Mouse (Mus musculus) cerebellum, adult 9-10 months (tissue): Measurements from ENCODE around the gene Smug1.
A peak's percentile ranks its signal among the peaks of the same experiment; 100 is the strongest.

ENCODE experiments used
- DNase-seq: peaks from one replicate; pipeline ENCODE4 v3.0.0; 2022

Smug1 gene

GRCm38 (mm10) chr15:103167042-103167615, at the start of gene Smug1:
TSS of gene Smug1 (minus strand) at chr15:103167092.
- no peak for DNase-seq

- DNase-seq = no peak
These were observed 49.2 kb upstream of the Smug1 start for GRCm38 (mm10) chr15:103216052-103216451.

GRCm38 (mm10) chr15:103214971-103215907, 48.3 kb upstream of the Smug1 start:
- peak; percentile 25 for DNase-seq

- DNase-seq = no peak
These were observed 47.3 kb upstream of the Smug1 start for GRCm38 (mm10) chr15:103214149-103214548.

GRCm38 (mm10) chr15:103205156-103205555, 38.3 kb upstream of the Smug1 start:
- no peak for DNase-seq

GRCm38 (mm10) chr15:103202088-103202793, 35.3 kb upstream of the Smug1 start:
- DNase-seq = no peak

- DNase-seq = no peak
These were observed 30.9 kb upstream of the Smug1 start for GRCm38 (mm10) chr15:103197785-103198184.

- no peak for DNase-seq
These were observed 29.9 kb upstream of the Smug1 start for GRCm38 (mm10) chr15:103196835-103197234.

GRCm38 (mm10) chr15:103193606-103194005, 26.7 kb upstream of the Smug1 start:
- no peak for DNase-seq

GRCm38 (mm10) chr15:103190531-103191462, 23.9 kb upstream of the Smug1 start:
- no peak for DNase-seq

- no peak for DNase-seq
These were observed 23.2 kb upstream of the Smug1 start for GRCm38 (mm10) chr15:103190083-103190482.

GRCm38 (mm10) chr15:103187803-103188202, 20.9 kb upstream of the Smug1 start:
- DNase-seq = no peak

- DNase-seq = peak; percentile 48
These were observed 18.7 kb upstream of the Smug1 start for GRCm38 (mm10) chr15:103185462-103186198.

GRCm38 (mm10) chr15:103183651-103184610, 17.0 kb upstream of the Smug1 start:
- no peak for DNase-seq

- DNase-seq = no peak
These were observed 16.2 kb upstream of the Smug1 start for GRCm38 (mm10) chr15:103183135-103183534.

GRCm38 (mm10) chr15:103182166-103182790, 15.4 kb upstream of the Smug1 start:
- DNase-seq = no peak

- no peak for DNase-seq
These were observed 13.5 kb upstream of the Smug1 start for GRCm38 (mm10) chr15:103180406-103180805.

- no peak for DNase-seq
These were observed 11.9 kb upstream of the Smug1 start for GRCm38 (mm10) chr15:103178767-103179166.

GRCm38 (mm10) chr15:103178137-103178536, 11.2 kb upstream of the Smug1 start:
- no peak for DNase-seq

GRCm38 (mm10) chr15:103177611-103178041, 10.7 kb upstream of the Smug1 start:
- no peak for DNase-seq
